Mouse (Mus musculus): ENCODE measurements around the gene Ankrd52. TPM values are rescaled to one million over a fixed set of nuclear protein-coding genes. Genes with fewer than 3 reads are reported as not detected.
A peak's percentile ranks its signal among the peaks of the same experiment; 100 is the strongest.

Ankrd52 gene
- polyA plus RNA-seq, 1 experiment from 2014 or later = 12.1 TPM

DNA sequence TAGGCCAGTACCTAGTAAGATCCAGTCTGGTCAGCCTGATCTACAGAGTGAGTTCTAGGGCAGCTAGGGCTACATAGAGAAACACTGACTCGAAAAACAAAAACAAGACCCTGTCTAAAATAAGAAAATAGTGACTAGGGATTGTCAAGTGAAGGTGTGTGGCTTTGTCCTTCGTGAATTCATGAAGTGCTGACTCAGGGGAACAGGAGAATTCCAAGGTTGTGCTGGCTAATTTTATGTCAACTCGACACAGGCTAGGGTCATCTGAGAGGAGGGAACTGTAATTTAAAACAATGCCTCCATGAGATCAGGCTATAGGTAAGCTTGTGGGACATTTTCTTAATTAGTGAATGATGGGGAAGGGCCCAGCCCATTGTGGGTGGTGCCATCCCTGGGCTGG is 77.6 kb downstream of the Ankrd52 start:
- WGBS = 74% methylated on average over 3 of the region's 3 CpGs
- Histone ChIP-seq H3K4me2 (ENCODE audit: low read length) (no peak overlapping the region), H3K36me3 (ENCODE audit: control insufficient read depth, insufficient read depth, low read length) (no peaks in the 10 kb centered on the region), H3K27ac (ENCODE audit: low read depth, low read length) (no peak overlapping the region), H3K9ac (ENCODE audit: low read depth, low read length) (no peak overlapping the region), H3K4me1 (ENCODE audit: control insufficient read depth, insufficient read depth, low read depth, low read length) (no peaks in the 10 kb centered on the region), H3K4me3 (ENCODE audit: low read length) (no peak overlapping the region), H3K27me3 (replicated peaks; ENCODE audit: control insufficient read depth, insufficient read depth, low read length) (no peaks in the 10 kb centered on the region), H3K9me3 (ENCODE audit: control insufficient read depth, low read length) (no peaks in the 10 kb centered on the region)
- no peak for ATAC-seq

DNA sequence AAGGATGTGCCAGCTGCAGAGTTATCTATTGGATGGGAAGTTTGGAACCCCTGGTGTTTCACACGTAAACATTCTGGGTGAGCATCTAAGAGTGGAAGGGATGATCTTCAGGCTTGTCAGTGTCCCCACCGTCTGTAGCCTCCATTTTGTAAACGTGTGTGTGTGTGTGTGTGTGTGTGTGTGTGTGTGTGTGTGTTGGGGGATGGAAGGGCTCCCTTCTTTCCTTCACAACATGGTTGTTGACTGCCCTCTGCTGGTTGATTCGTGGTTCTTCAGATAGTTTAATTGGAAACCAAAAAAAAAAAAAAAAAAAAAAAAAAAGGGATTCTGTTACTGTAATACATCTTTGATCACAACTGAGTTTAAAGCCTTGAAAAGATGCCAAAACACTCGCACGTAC is 78.4 kb downstream of the Ankrd52 start:
- no peak overlapping the region for H3K27ac ChIP-seq (ENCODE audit: low read depth, low read length)
- no peaks in the 10 kb centered on the region for H3K9me3 ChIP-seq (ENCODE audit: control insufficient read depth, low read length)
- no peaks in the 10 kb centered on the region; the same call in 1 of the 2 replicates for H3K4me1 ChIP-seq (ENCODE audit: control insufficient read depth, insufficient read depth, low read depth, low read length)
- 5% methylated on average over 6 of the region's 6 CpGs for WGBS
- ATAC-seq = no peak
- no peak overlapping the region for H3K4me3 ChIP-seq (ENCODE audit: low read length)
- no peaks in the 10 kb centered on the region for H3K27me3 ChIP-seq (replicated peaks; ENCODE audit: control insufficient read depth, insufficient read depth, low read length)
- peak overlapping the region; percentile 30 for H3K4me2 ChIP-seq (ENCODE audit: low read length)
- H3K9ac ChIP-seq (ENCODE audit: low read depth, low read length) = no peak overlapping the region
- no peaks in the 10 kb centered on the region for H3K36me3 ChIP-seq (ENCODE audit: control insufficient read depth, insufficient read depth, low read length)

DNA sequence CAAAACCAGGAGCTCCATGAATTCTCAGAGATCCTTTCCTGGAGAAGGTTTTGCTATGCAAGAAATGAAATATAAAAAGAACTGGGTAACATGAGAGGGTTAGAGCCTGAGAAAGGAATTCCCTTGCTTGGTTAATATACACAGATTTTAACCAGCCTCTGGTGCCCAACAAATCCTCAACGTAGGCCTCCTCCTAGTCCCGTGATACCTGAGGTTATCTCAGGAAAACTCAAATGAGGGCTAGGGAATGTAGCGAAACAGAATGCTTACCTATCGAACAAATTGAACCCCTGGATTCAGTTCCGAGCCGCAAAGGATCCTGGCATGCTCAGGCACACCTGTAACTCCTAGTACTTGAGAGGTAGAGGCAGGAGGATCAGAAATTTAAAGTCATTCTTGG is 80.8 kb downstream of the Ankrd52 start:
- Histone ChIP-seq H3K4me2 (ENCODE audit: low read length) (no peak overlapping the region), H3K36me3 (ENCODE audit: control insufficient read depth, insufficient read depth, low read length) (0 out of 2 replicates have a peak, but pooled peaks cover 4% of the 10 kb centered on the region), H3K4me1 (ENCODE audit: control insufficient read depth, insufficient read depth, low read depth, low read length) (peaks cover 10% of the 10 kb centered on the region), H3K9me3 (ENCODE audit: control insufficient read depth, low read length) (no peaks in the 10 kb centered on the region), H3K4me3 (ENCODE audit: low read length) (no peak overlapping the region), H3K27ac (ENCODE audit: low read depth, low read length) (no peak overlapping the region), H3K27me3 (replicated peaks; ENCODE audit: control insufficient read depth, insufficient read depth, low read length) (no peaks in the 10 kb centered on the region), H3K9ac (ENCODE audit: low read depth, low read length) (no peak overlapping the region)
- WGBS = 89% methylated on average over 6 of the region's 6 CpGs
- ATAC-seq = no peak

Small RNAs within 50 kb of the gene (microRNA-seq; reads per million reads assigned to microRNA genes)
- gene Gm25361 (not detected), gene Gm26308 (not detected), gene Mir6914 (0.83 reads per million), gene Mir6915 (2.5 reads per million, percentile 5 among the genes with 10 or more reads in this experiment), gene Mir8105 (1.0 reads per million)

Other genes starting within 250 kb of the Ankrd52 start
- gene Rbms2, start 196.8 kb upstream of the Ankrd52 start, polyA plus RNA-seq (2015; fragmentation: Nextera tagmentation; extraction: Ambion mirVana) = 8.2 and 10.7 TPM in 2 replicates
- gene Gls2, start 182.7 kb upstream of the Ankrd52 start, polyA plus RNA-seq (2015; fragmentation: Nextera tagmentation; extraction: Ambion mirVana) = 1.8 and 2.4 TPM in 2 replicates
- 23.6 and 25.5 TPM in 2 replicates for gene Spryd4, start 165.3 kb upstream of the Ankrd52 start, polyA plus RNA-seq (2015; fragmentation: Nextera tagmentation; extraction: Ambion mirVana)
- 0.11 and 0.24 TPM in 2 replicates for gene Mip, start 151.3 kb upstream of the Ankrd52 start, polyA plus RNA-seq (2015; fragmentation: Nextera tagmentation; extraction: Ambion mirVana)
- gene Timeless, start 145.1 kb upstream of the Ankrd52 start, polyA plus RNA-seq (2015; fragmentation: Nextera tagmentation; extraction: Ambion mirVana) = 19.7 and 22.4 TPM in 2 replicates
- 0.11 TPM in 1 of 2 replicates, not detected in the other for gene Apon, start 123.0 kb upstream of the Ankrd52 start, polyA plus RNA-seq (2015; fragmentation: Nextera tagmentation; extraction: Ambion mirVana)
- gene Apof, start 108.4 kb upstream of the Ankrd52 start, polyA plus RNA-seq (2015; fragmentation: Nextera tagmentation; extraction: Ambion mirVana) = 0.24 TPM in 1 of 2 replicates, not detected in the other
- gene Stat2, start 106.6 kb upstream of the Ankrd52 start, polyA plus RNA-seq (2015; fragmentation: Nextera tagmentation; extraction: Ambion mirVana) = 19.3 and 22.2 TPM in 2 replicates
- 0.22 and 0.73 TPM in 2 replicates for gene Il23a, start 78.4 kb upstream of the Ankrd52 start, polyA plus RNA-seq (2015; fragmentation: Nextera tagmentation; extraction: Ambion mirVana)
- gene Pan2, start 73.8 kb upstream of the Ankrd52 start, polyA plus RNA-seq (2015; fragmentation: Nextera tagmentation; extraction: Ambion mirVana) = 18.2 and 20.9 TPM in 2 replicates
- gene Cnpy2, start 54.7 kb upstream of the Ankrd52 start, polyA plus RNA-seq (2015; fragmentation: Nextera tagmentation; extraction: Ambion mirVana) = 196 and 202 TPM in 2 replicates
- 303 and 314 TPM in 2 replicates for gene Cs, start 39.4 kb upstream of the Ankrd52 start, polyA plus RNA-seq (2015; fragmentation: Nextera tagmentation; extraction: Ambion mirVana)
- 11.4 and 32.3 TPM in 2 replicates for gene Coq10a, start 8.1 kb upstream of the Ankrd52 start, polyA plus RNA-seq (2015; fragmentation: Nextera tagmentation; extraction: Ambion mirVana)
- 0.36 and 0.41 TPM in 2 replicates for gene Slc39a5, start 24.1 kb downstream of the Ankrd52 start, polyA plus RNA-seq (2015; fragmentation: Nextera tagmentation; extraction: Ambion mirVana)
- gene Nabp2, start 34.4 kb downstream of the Ankrd52 start, polyA plus RNA-seq (2015; fragmentation: Nextera tagmentation; extraction: Ambion mirVana) = 126 and 150 TPM in 2 replicates
- 96.7 and 98.3 TPM in 2 replicates for gene Rnf41, start 34.5 kb downstream of the Ankrd52 start, polyA plus RNA-seq (2015; fragmentation: Nextera tagmentation; extraction: Ambion mirVana)
- 136 and 168 TPM in 2 replicates for gene Smarcc2, start 82.1 kb downstream of the Ankrd52 start, polyA plus RNA-seq (2015; fragmentation: Nextera tagmentation; extraction: Ambion mirVana)
- gene Myl6, start 117.0 kb downstream of the Ankrd52 start, polyA plus RNA-seq (2015; fragmentation: Nextera tagmentation; extraction: Ambion mirVana) = 946 and 1,028 TPM in 2 replicates
- gene Myl6b, start 121.6 kb downstream of the Ankrd52 start, polyA plus RNA-seq (2015; fragmentation: Nextera tagmentation; extraction: Ambion mirVana) = 6.7 and 7.1 TPM in 2 replicates
- gene Esyt1, start 148.8 kb downstream of the Ankrd52 start, polyA plus RNA-seq (2015; fragmentation: Nextera tagmentation; extraction: Ambion mirVana) = 13.5 and 16.6 TPM in 2 replicates
- 16.7 and 17.0 TPM in 2 replicates for gene Zc3h10, start 170.7 kb downstream of the Ankrd52 start, polyA plus RNA-seq (2015; fragmentation: Nextera tagmentation; extraction: Ambion mirVana)
- 2,004 and 2,091 TPM in 2 replicates for gene Rpl41, start 172.2 kb downstream of the Ankrd52 start, polyA plus RNA-seq (2015; fragmentation: Nextera tagmentation; extraction: Ambion mirVana)
- 128 and 130 TPM in 2 replicates for gene Pa2g4, start 188.9 kb downstream of the Ankrd52 start, polyA plus RNA-seq (2015; fragmentation: Nextera tagmentation; extraction: Ambion mirVana)
- gene Erbb3, start 212.5 kb downstream of the Ankrd52 start, polyA plus RNA-seq (2015; fragmentation: Nextera tagmentation; extraction: Ambion mirVana) = 1.3 and 1.6 TPM in 2 replicates
- gene Rps26, start 249.6 kb downstream of the Ankrd52 start, polyA plus RNA-seq (2015; fragmentation: Nextera tagmentation; extraction: Ambion mirVana) = 296 and 313 TPM in 2 replicates